Mouse (Mus musculus) lung, adult 2 months (tissue): Measurements from ENCODE around the gene Smyd3.

Experiments
- CTCF ChIP-seq: fragments of 200-500 bp; IDR thresholded peaks from 2 replicates; pipeline ENCODE4 v1.5.1; 2011; ENCODE audit warnings: mild to moderate bottlenecking, low read length, control low read depth; ENCODE audit not compliant: insufficient read depth
- POLR2A ChIP-seq: fragments of 200-500 bp; IDR thresholded peaks from 2 replicates; pipeline ENCODE4 v1.6.1; 2011; ENCODE audit warnings: low read depth, mild to moderate bottlenecking, control low read depth, low read length, borderline replicate concordance; ENCODE audit errors: extremely low read depth

GRCm38 (mm10) chr1:179087033-179087998, 430.5 kb downstream of the Smyd3 start:
- TF ChIP-seq CTCF, result peak; percentile 30; the same call in 1 of the 2 replicates
- no peak for TF ChIP-seq POLR2A
